Mouse (Mus musculus): ENCODE data around the gene Nutf2-ps1.
"Not testable (repeated sequence)": the region's sequence is repeated elsewhere in the genome, so short reads cannot be mapped to it uniquely, and the experiment has no call there.

Gene Nutf2-ps1

GRCm38 (mm10) chr19:53588968-53589367 lies at the start of gene Nutf2-ps1:
TSS of gene Nutf2-ps1 (minus strand) at chr19:53589068.
- in situ Hi-C loops (cut with MboI; ENCODE audit: low pct_unique_long_range_greater_than_20kb in 1 of 2, low sequenced_read_pairs in 2 of 2, unreplicated experiment in 1 of 2), result not testable (repeated sequence)

- in situ Hi-C loops (cut with MboI; ENCODE audit: low pct_unique_long_range_greater_than_20kb in 1 of 2, low sequenced_read_pairs in 2 of 2, unreplicated experiment in 1 of 2), result loop anchor here in 1 of 2 experiments (5.0 kb wide), 1 partner anchor 36 kb away; the partner anchor contains the start of gene Smc3
Measured at GRCm38 (mm10) chr19:53638041-53638440, 49.2 kb upstream of the Nutf2-ps1 start.

- in situ Hi-C loops (cut with MboI; ENCODE audit: low pct_unique_long_range_greater_than_20kb in 1 of 2, low sequenced_read_pairs in 2 of 2, unreplicated experiment in 1 of 2), result no loop called here
Measured at GRCm38 (mm10) chr19:53621681-53622080, 32.8 kb upstream of the Nutf2-ps1 start.

- in situ Hi-C loops (cut with MboI; ENCODE audit: low pct_unique_long_range_greater_than_20kb in 1 of 2, low sequenced_read_pairs in 2 of 2, unreplicated experiment in 1 of 2), result no loop called here
Measured at GRCm38 (mm10) chr19:53608921-53609320, 20.1 kb upstream of the Nutf2-ps1 start.

GRCm38 (mm10) chr19:53601363-53601655 lies 12.4 kb upstream of the Nutf2-ps1 start:
- in situ Hi-C loops (cut with MboI; ENCODE audit: low pct_unique_long_range_greater_than_20kb in 1 of 2, low sequenced_read_pairs in 2 of 2, unreplicated experiment in 1 of 2), result loop anchor here in 1 of 2 experiments (5.0 kb wide), 1 partner anchor 36 kb away; no protein-coding TSS in a partner anchor

GRCm38 (mm10) chr19:53600549-53601362 lies 11.9 kb upstream of the Nutf2-ps1 start:
- in situ Hi-C loops (cut with MboI; ENCODE audit: low pct_unique_long_range_greater_than_20kb in 1 of 2, low sequenced_read_pairs in 2 of 2, unreplicated experiment in 1 of 2), result loop anchor here in 1 of 2 experiments (5.0 kb wide), 1 partner anchor 37 kb away; no protein-coding TSS in a partner anchor

GRCm38 (mm10) chr19:53599757-53600539 lies 11.1 kb upstream of the Nutf2-ps1 start, which contains the start of gene Smc3:
TSS of gene Smc3 (plus strand) at chr19:53600398.
- in situ Hi-C loops (cut with MboI; ENCODE audit: low pct_unique_long_range_greater_than_20kb in 1 of 2, low sequenced_read_pairs in 2 of 2, unreplicated experiment in 1 of 2), result loop anchor here in 1 of 2 experiments (5.0 kb wide), 1 partner anchor 37 kb away; no protein-coding TSS in a partner anchor

- in situ Hi-C loops (cut with MboI; ENCODE audit: low pct_unique_long_range_greater_than_20kb in 1 of 2, low sequenced_read_pairs in 2 of 2, unreplicated experiment in 1 of 2), result no loop called here
Measured at GRCm38 (mm10) chr19:53596723-53597474, 8.0 kb upstream of the Nutf2-ps1 start.

- in situ Hi-C loops (cut with MboI; ENCODE audit: low pct_unique_long_range_greater_than_20kb in 1 of 2, low sequenced_read_pairs in 2 of 2, unreplicated experiment in 1 of 2), result not testable (repeated sequence)
Measured at GRCm38 (mm10) chr19:53587686-53588085, 1.2 kb downstream of the Nutf2-ps1 start.

- in situ Hi-C loops (cut with MboI; ENCODE audit: low pct_unique_long_range_greater_than_20kb in 1 of 2, low sequenced_read_pairs in 2 of 2, unreplicated experiment in 1 of 2), result not testable (repeated sequence)
Measured at GRCm38 (mm10) chr19:53580271-53580670, 8.6 kb downstream of the Nutf2-ps1 start.

- in situ Hi-C loops (cut with MboI; ENCODE audit: low pct_unique_long_range_greater_than_20kb in 1 of 2, low sequenced_read_pairs in 2 of 2, unreplicated experiment in 1 of 2), result loop anchor here in 1 of 2 experiments (10.0 kb wide), 1 partner anchor 184 kb away; the partner anchor contains the start of gene Smndc1
Measured at GRCm38 (mm10) chr19:53578597-53579252, 10.1 kb downstream of the Nutf2-ps1 start.

- in situ Hi-C loops (cut with MboI; ENCODE audit: low pct_unique_long_range_greater_than_20kb in 1 of 2, low sequenced_read_pairs in 2 of 2, unreplicated experiment in 1 of 2), result loop anchor here in 1 of 2 experiments (10.0 kb wide), 1 partner anchor 182 kb away; the partner anchor contains the start of gene Smndc1
Measured at GRCm38 (mm10) chr19:53577025-53577800, 11.7 kb downstream of the Nutf2-ps1 start.

- in situ Hi-C loops (cut with MboI; ENCODE audit: low pct_unique_long_range_greater_than_20kb in 1 of 2, low sequenced_read_pairs in 2 of 2, unreplicated experiment in 1 of 2), result loop anchor here in 1 of 2 experiments (10.0 kb wide), 1 partner anchor 181 kb away; the partner anchor contains the start of gene Smndc1
Measured at GRCm38 (mm10) chr19:53576061-53576460, 12.8 kb downstream of the Nutf2-ps1 start.

GRCm38 (mm10) chr19:53575296-53576010 lies 13.4 kb downstream of the Nutf2-ps1 start:
- in situ Hi-C loops (cut with MboI; ENCODE audit: low pct_unique_long_range_greater_than_20kb in 1 of 2, low sequenced_read_pairs in 2 of 2, unreplicated experiment in 1 of 2), result loop anchor here in 1 of 2 experiments (10.0 kb wide), 1 partner anchor 181 kb away; the partner anchor contains the start of gene Smndc1

GRCm38 (mm10) chr19:53574546-53574945 lies 14.3 kb downstream of the Nutf2-ps1 start:
- in situ Hi-C loops (cut with MboI; ENCODE audit: low pct_unique_long_range_greater_than_20kb in 1 of 2, low sequenced_read_pairs in 2 of 2, unreplicated experiment in 1 of 2), result loop anchor here (5.0 to 10.0 kb wide), 2 partner anchors 157 to 180 kb away; partner anchors contain the start of gene Smndc1 (in 1 of the 2)

- in situ Hi-C loops (cut with MboI; ENCODE audit: low pct_unique_long_range_greater_than_20kb in 1 of 2, low sequenced_read_pairs in 2 of 2, unreplicated experiment in 1 of 2), result loop anchor here (5.0 to 10.0 kb wide), 2 partner anchors 157 to 179 kb away; partner anchors contain the start of gene Smndc1 (in 1 of the 2)
Measured at GRCm38 (mm10) chr19:53574131-53574530, 14.7 kb downstream of the Nutf2-ps1 start.

All from mouse embryonic stem cell (cell line).